Mouse (Mus musculus): ENCODE data around the gene Fbxo30. TPM values are rescaled to one million over a fixed set of nuclear protein-coding genes. Genes with fewer than 3 reads are reported as not detected.
"Not testable (repeated sequence)": the region's sequence is repeated elsewhere in the genome, so short reads cannot be mapped to it uniquely, and the experiment has no call there.

Gene Fbxo30
- polyA plus RNA-seq, 1 experiment from 2014 or later: 16.3 TPM

- Histone ChIP-seq H3K27ac (no peak overlapping the region), H3K9me3 (ENCODE audit: control insufficient read depth, low read length) (no peaks in the 10 kb centered on the region), H3K36me3 (replicated peaks; ENCODE audit: control insufficient read depth, insufficient read depth) (no peaks in the 10 kb centered on the region), H3K4me2 (replicated peaks) (no peak overlapping the region), H3K4me1 (replicated peaks; ENCODE audit: control insufficient read depth, insufficient read depth, low read length) (no peaks in the 10 kb centered on the region), H3K4me3 (replicated peaks; ENCODE audit: low read length) (no peak overlapping the region), H3K27me3 (ENCODE audit: control insufficient read depth, insufficient read depth, low read length) (no peaks in the 10 kb centered on the region), H3K9ac (no peak overlapping the region)
- no peak for ATAC-seq (ENCODE audit: low FRiP score)
- no peak for DNase-seq (ENCODE audit: low spot score)
Measured at GRCm38 (mm10) chr10:11310481-11310880, 29.4 kb downstream of the Fbxo30 start.

GRCm38 (mm10) chr10:11317856-11318454 is 36.8 kb downstream of the Fbxo30 start:
- ATAC-seq (ENCODE audit: low FRiP score); H3K4me1 ChIP-seq (replicated peaks; ENCODE audit: control insufficient read depth, insufficient read depth, low read length); H3K9me3 ChIP-seq (ENCODE audit: control insufficient read depth, low read length); DNase-seq (ENCODE audit: low spot score); H3K27ac ChIP-seq; H3K27me3 ChIP-seq (ENCODE audit: control insufficient read depth, insufficient read depth, low read length); H3K4me3 ChIP-seq (replicated peaks; ENCODE audit: low read length); H3K4me2 ChIP-seq (replicated peaks); H3K36me3 ChIP-seq (replicated peaks; ENCODE audit: control insufficient read depth, insufficient read depth); H3K9ac ChIP-seq: not testable (repeated sequence)

- no peak overlapping the region for H3K9ac ChIP-seq
- no peaks in the 10 kb centered on the region for H3K4me1 ChIP-seq (replicated peaks; ENCODE audit: control insufficient read depth, insufficient read depth, low read length)
- no peak overlapping the region for H3K27ac ChIP-seq
- H3K4me2 ChIP-seq (replicated peaks): no peak overlapping the region
- WGBS: 65% methylated on average over 1 of the region's 1 CpGs
- no peaks in the 10 kb centered on the region for H3K9me3 ChIP-seq (ENCODE audit: control insufficient read depth, low read length)
- no peak for ATAC-seq (ENCODE audit: low FRiP score)
- no peak for DNase-seq (ENCODE audit: low spot score)
- no peaks in the 10 kb centered on the region for H3K36me3 ChIP-seq (replicated peaks; ENCODE audit: control insufficient read depth, insufficient read depth)
- no peak overlapping the region for H3K4me3 ChIP-seq (replicated peaks; ENCODE audit: low read length)
- no peaks in the 10 kb centered on the region for H3K27me3 ChIP-seq (ENCODE audit: control insufficient read depth, insufficient read depth, low read length)
Measured at GRCm38 (mm10) chr10:11319446-11319970, 38.4 kb downstream of the Fbxo30 start.

GRCm38 (mm10) chr10:11322316-11322715 is 41.2 kb downstream of the Fbxo30 start:
- WGBS: 91% methylated on average over 7 of the region's 7 CpGs
- Histone ChIP-seq H3K27ac (no peak overlapping the region), H3K4me1 (replicated peaks; ENCODE audit: control insufficient read depth, insufficient read depth, low read length) (no peaks in the 10 kb centered on the region), H3K4me3 (replicated peaks; ENCODE audit: low read length) (no peak overlapping the region), H3K4me2 (replicated peaks) (no peak overlapping the region), H3K9ac (no peak overlapping the region), H3K36me3 (replicated peaks; ENCODE audit: control insufficient read depth, insufficient read depth) (no peaks in the 10 kb centered on the region), H3K9me3 (ENCODE audit: control insufficient read depth, low read length) (no peaks in the 10 kb centered on the region), H3K27me3 (ENCODE audit: control insufficient read depth, insufficient read depth, low read length) (no peaks in the 10 kb centered on the region)
- ATAC-seq (ENCODE audit: low FRiP score) (no peak), DNase-seq (ENCODE audit: low spot score) (no peak)

GRCm38 (mm10) chr10:11323202-11323898 is 42.2 kb downstream of the Fbxo30 start:
- H3K9me3 ChIP-seq (ENCODE audit: control insufficient read depth, low read length): no peaks in the 10 kb centered on the region
- no peak overlapping the region for H3K9ac ChIP-seq
- H3K4me1 ChIP-seq (replicated peaks; ENCODE audit: control insufficient read depth, insufficient read depth, low read length): no peaks in the 10 kb centered on the region
- H3K27me3 ChIP-seq (ENCODE audit: control insufficient read depth, insufficient read depth, low read length): no peaks in the 10 kb centered on the region
- no peak overlapping the region for H3K4me2 ChIP-seq (replicated peaks)
- ATAC-seq (ENCODE audit: low FRiP score): no peak
- no peaks in the 10 kb centered on the region for H3K36me3 ChIP-seq (replicated peaks; ENCODE audit: control insufficient read depth, insufficient read depth)
- WGBS: 78% methylated on average over 4 of the region's 4 CpGs
- no peak overlapping the region for H3K4me3 ChIP-seq (replicated peaks; ENCODE audit: low read length)
- no peak for DNase-seq (ENCODE audit: low spot score)
- no peak overlapping the region for H3K27ac ChIP-seq

- DNase-seq (ENCODE audit: low spot score) (no peak), ATAC-seq (ENCODE audit: low FRiP score) (no peak)
- 89% methylated on average over 3 of the region's 3 CpGs for WGBS
- Histone ChIP-seq H3K9me3 (ENCODE audit: control insufficient read depth, low read length) (no peaks in the 10 kb centered on the region), H3K4me2 (replicated peaks) (no peak overlapping the region), H3K36me3 (replicated peaks; ENCODE audit: control insufficient read depth, insufficient read depth) (no peaks in the 10 kb centered on the region), H3K27me3 (ENCODE audit: control insufficient read depth, insufficient read depth, low read length) (no peaks in the 10 kb centered on the region), H3K4me3 (replicated peaks; ENCODE audit: low read length) (no peak overlapping the region), H3K4me1 (replicated peaks; ENCODE audit: control insufficient read depth, insufficient read depth, low read length) (no peaks in the 10 kb centered on the region), H3K27ac (no peak overlapping the region), H3K9ac (no peak overlapping the region)
Measured at GRCm38 (mm10) chr10:11326526-11326925, 45.4 kb downstream of the Fbxo30 start.

GRCm38 (mm10) chr10:11343205-11344141 is 62.3 kb downstream of the Fbxo30 start, which contains the start of gene Epm2a:
Gene Epm2a (plus strand): TSS chr10:11343404.
- Histone ChIP-seq H3K4me2 (replicated peaks) (peak within 1 kb of the TSS; percentile 81), H3K36me3 (replicated peaks; ENCODE audit: control insufficient read depth, insufficient read depth) (no peaks in the 10 kb centered on the region), H3K4me3 (replicated peaks; ENCODE audit: low read length) (peak within 1 kb of the TSS; percentile 79), H3K27me3 (ENCODE audit: control insufficient read depth, insufficient read depth, low read length) (no peaks in the 10 kb centered on the region), H3K4me1 (replicated peaks; ENCODE audit: control insufficient read depth, insufficient read depth, low read length) (no peaks in the 10 kb centered on the region; the same call in 1 of the 2 replicates), H3K27ac (peak within 1 kb of the TSS; percentile 98), H3K9ac (peak within 1 kb of the TSS; percentile 95), H3K9me3 (ENCODE audit: control insufficient read depth, low read length) (no peaks in the 10 kb centered on the region)
- DNase-seq (ENCODE audit: low spot score): peak; percentile 74
- peak; percentile 96 for ATAC-seq (ENCODE audit: low FRiP score)
- WGBS: under 1% methylated on average over 87 of the region's 106 CpGs

- no peak for DNase-seq (ENCODE audit: low spot score)
Measured at GRCm38 (mm10) chr10:11344536-11345468, 63.7 kb downstream of the Fbxo30 start.

More at GRCm38 (mm10) chr10:11344536-11345468, 63.7 kb downstream of the Fbxo30 start:
- H3K27me3 ChIP-seq (ENCODE audit: control insufficient read depth, insufficient read depth, low read length): no peaks in the 10 kb centered on the region
- no peaks in the 10 kb centered on the region; the same call in 1 of the 2 replicates for H3K4me1 ChIP-seq (replicated peaks; ENCODE audit: control insufficient read depth, insufficient read depth, low read length)
- no peak overlapping the region for H3K27ac ChIP-seq
- H3K9me3 ChIP-seq (ENCODE audit: control insufficient read depth, low read length): no peaks in the 10 kb centered on the region
- no peaks in the 10 kb centered on the region for H3K36me3 ChIP-seq (replicated peaks; ENCODE audit: control insufficient read depth, insufficient read depth)
- H3K4me3 ChIP-seq (replicated peaks; ENCODE audit: low read length): no peak overlapping the region
- peak overlapping the region; percentile 81; the same call in 1 of the 2 replicates for H3K4me2 ChIP-seq (replicated peaks)
- no peak overlapping the region for H3K9ac ChIP-seq
- no peak for ATAC-seq (ENCODE audit: low FRiP score)
- WGBS: 82% methylated on average over 18 of the region's 18 CpGs
